Mouse (Mus musculus): ENCODE measurements around the gene Miox. TPM values are rescaled to one million over a fixed set of nuclear protein-coding genes. Genes with fewer than 3 reads are reported as not detected.

The Miox gene
- polyA plus RNA-seq, 1 experiment: not detected

- TF ChIP-seq POLR2A (IDR thresholded peaks at IDR 0.05; ENCODE audit: low read depth, low read length) (no peak), CTCF (IDR thresholded peaks at IDR 0.05; ENCODE audit: borderline replicate concordance, insufficient read depth, low read length) (no peak)
- Histone ChIP-seq H3K4me1 (ENCODE audit: control insufficient read depth, insufficient read depth, low read length) (no peaks in the 10 kb centered on the region), H3K27ac (ENCODE audit: insufficient read depth, low read length) (no peak overlapping the region), H3K4me3 (ENCODE audit: insufficient read depth, low read length) (no peak overlapping the region)
Observed at GRCm38 (mm10) chr15:89336422-89336821, 2.2 kb downstream of the Miox start.

GRCm38 (mm10) chr15:89339696-89340095, 5.5 kb downstream of the Miox start:
- TF ChIP-seq POLR2A (IDR thresholded peaks at IDR 0.05; ENCODE audit: low read depth, low read length) (no peak), CTCF (IDR thresholded peaks at IDR 0.05; ENCODE audit: borderline replicate concordance, insufficient read depth, low read length) (no peak)
- no peaks in the 10 kb centered on the region for H3K4me1 ChIP-seq (ENCODE audit: control insufficient read depth, insufficient read depth, low read length)

GRCm38 (mm10) chr15:89340136-89340535, 5.9 kb downstream of the Miox start:
- H3K4me1 ChIP-seq (ENCODE audit: control insufficient read depth, insufficient read depth, low read length): no peaks in the 10 kb centered on the region
- H3K27ac ChIP-seq (ENCODE audit: insufficient read depth, low read length): no peak overlapping the region
- TF ChIP-seq CTCF (IDR thresholded peaks at IDR 0.05; ENCODE audit: borderline replicate concordance, insufficient read depth, low read length) (no peak), POLR2A (IDR thresholded peaks at IDR 0.05; ENCODE audit: low read depth, low read length) (no peak)

More at GRCm38 (mm10) chr15:89339696-89340095, 5.5 kb downstream of the Miox start:
- no peak overlapping the region for H3K27ac ChIP-seq (ENCODE audit: insufficient read depth, low read length)
- no peak overlapping the region for H3K4me3 ChIP-seq (ENCODE audit: insufficient read depth, low read length)

GRCm38 (mm10) chr15:89341678-89342077, 7.5 kb downstream of the Miox start:
- Histone ChIP-seq H3K4me1 (ENCODE audit: control insufficient read depth, insufficient read depth, low read length) (no peaks in the 10 kb centered on the region), H3K27ac (ENCODE audit: insufficient read depth, low read length) (no peak overlapping the region), H3K4me3 (ENCODE audit: insufficient read depth, low read length) (no peak overlapping the region)
- TF ChIP-seq POLR2A (IDR thresholded peaks at IDR 0.05; ENCODE audit: low read depth, low read length): no peak

More at GRCm38 (mm10) chr15:89340136-89340535, 5.9 kb downstream of the Miox start:
- H3K4me3 ChIP-seq (ENCODE audit: insufficient read depth, low read length): no peak overlapping the region

- Histone ChIP-seq H3K4me1 (ENCODE audit: control insufficient read depth, insufficient read depth, low read length) (no peaks in the 10 kb centered on the region), H3K4me3 (ENCODE audit: insufficient read depth, low read length) (no peak overlapping the region), H3K27ac (ENCODE audit: insufficient read depth, low read length) (no peak overlapping the region)
- TF ChIP-seq CTCF (IDR thresholded peaks at IDR 0.05; ENCODE audit: borderline replicate concordance, insufficient read depth, low read length) (no peak), POLR2A (IDR thresholded peaks at IDR 0.05; ENCODE audit: low read depth, low read length) (no peak)
Observed at GRCm38 (mm10) chr15:89343325-89343724, 9.1 kb downstream of the Miox start.

- Histone ChIP-seq H3K4me1 (ENCODE audit: control insufficient read depth, insufficient read depth, low read length) (no peaks in the 10 kb centered on the region), H3K4me3 (ENCODE audit: insufficient read depth, low read length) (no peak overlapping the region), H3K27ac (ENCODE audit: insufficient read depth, low read length) (no peak overlapping the region)
- no peak for TF ChIP-seq CTCF (IDR thresholded peaks at IDR 0.05; ENCODE audit: borderline replicate concordance, insufficient read depth, low read length)
- no peak for TF ChIP-seq POLR2A (IDR thresholded peaks at IDR 0.05; ENCODE audit: low read depth, low read length)
Observed at GRCm38 (mm10) chr15:89350447-89350846, 16.2 kb downstream of the Miox start.

GRCm38 (mm10) chr15:89351302-89351701, 17.1 kb downstream of the Miox start:
- H3K4me1 ChIP-seq (ENCODE audit: control insufficient read depth, insufficient read depth, low read length): no peaks in the 10 kb centered on the region
- no peak overlapping the region for H3K4me3 ChIP-seq (ENCODE audit: insufficient read depth, low read length)
- no peak overlapping the region for H3K27ac ChIP-seq (ENCODE audit: insufficient read depth, low read length)
- no peak for TF ChIP-seq POLR2A (IDR thresholded peaks at IDR 0.05; ENCODE audit: low read depth, low read length)
- TF ChIP-seq CTCF (IDR thresholded peaks at IDR 0.05; ENCODE audit: borderline replicate concordance, insufficient read depth, low read length): no peak

- H3K4me3 ChIP-seq (ENCODE audit: insufficient read depth, low read length): no peak overlapping the region
- H3K4me1 ChIP-seq (ENCODE audit: control insufficient read depth, insufficient read depth, low read length): no peaks in the 10 kb centered on the region
- no peak overlapping the region for H3K27ac ChIP-seq (ENCODE audit: insufficient read depth, low read length)
- TF ChIP-seq CTCF (IDR thresholded peaks at IDR 0.05; ENCODE audit: borderline replicate concordance, insufficient read depth, low read length) (no peak), POLR2A (IDR thresholded peaks at IDR 0.05; ENCODE audit: low read depth, low read length) (no peak)
Observed at GRCm38 (mm10) chr15:89352054-89352453, 17.9 kb downstream of the Miox start.

GRCm38 (mm10) chr15:89352795-89353194, 18.6 kb downstream of the Miox start:
- Histone ChIP-seq H3K4me3 (ENCODE audit: insufficient read depth, low read length) (no peak overlapping the region), H3K27ac (ENCODE audit: insufficient read depth, low read length) (no peak overlapping the region), H3K4me1 (ENCODE audit: control insufficient read depth, insufficient read depth, low read length) (no peaks in the 10 kb centered on the region)
- TF ChIP-seq CTCF (IDR thresholded peaks at IDR 0.05; ENCODE audit: borderline replicate concordance, insufficient read depth, low read length): no peak
- no peak for TF ChIP-seq POLR2A (IDR thresholded peaks at IDR 0.05; ENCODE audit: low read depth, low read length)

- no peaks in the 10 kb centered on the region for H3K4me1 ChIP-seq (ENCODE audit: control insufficient read depth, insufficient read depth, low read length)
- H3K4me3 ChIP-seq (ENCODE audit: insufficient read depth, low read length): no peak overlapping the region
- no peak overlapping the region for H3K27ac ChIP-seq (ENCODE audit: insufficient read depth, low read length)
- TF ChIP-seq POLR2A (IDR thresholded peaks at IDR 0.05; ENCODE audit: low read depth, low read length) (no peak), CTCF (IDR thresholded peaks at IDR 0.05; ENCODE audit: borderline replicate concordance, insufficient read depth, low read length) (no peak)
Observed at GRCm38 (mm10) chr15:89353837-89354236, 19.6 kb downstream of the Miox start.

GRCm38 (mm10) chr15:89354455-89354854, 20.3 kb downstream of the Miox start:
- no peak overlapping the region for H3K27ac ChIP-seq (ENCODE audit: insufficient read depth, low read length)
- peak overlapping the region; percentile 83 for H3K4me3 ChIP-seq (ENCODE audit: insufficient read depth, low read length)
- no peaks in the 10 kb centered on the region for H3K4me1 ChIP-seq (ENCODE audit: control insufficient read depth, insufficient read depth, low read length)
- TF ChIP-seq CTCF (IDR thresholded peaks at IDR 0.05; ENCODE audit: borderline replicate concordance, insufficient read depth, low read length) (no peak), POLR2A (IDR thresholded peaks at IDR 0.05; ENCODE audit: low read depth, low read length) (no peak)
